Mouse (Mus musculus): ENCODE data around the gene Supt5. TPM values are rescaled to one million over a fixed set of nuclear protein-coding genes. Genes with fewer than 3 reads are reported as not detected.
A peak's percentile ranks its signal among the peaks of the same experiment; 100 is the strongest.

Gene Supt5
- total and polyA plus RNA-seq, 3 experiments, result 35.5 to 111 (median 67.3) TPM

DNA sequence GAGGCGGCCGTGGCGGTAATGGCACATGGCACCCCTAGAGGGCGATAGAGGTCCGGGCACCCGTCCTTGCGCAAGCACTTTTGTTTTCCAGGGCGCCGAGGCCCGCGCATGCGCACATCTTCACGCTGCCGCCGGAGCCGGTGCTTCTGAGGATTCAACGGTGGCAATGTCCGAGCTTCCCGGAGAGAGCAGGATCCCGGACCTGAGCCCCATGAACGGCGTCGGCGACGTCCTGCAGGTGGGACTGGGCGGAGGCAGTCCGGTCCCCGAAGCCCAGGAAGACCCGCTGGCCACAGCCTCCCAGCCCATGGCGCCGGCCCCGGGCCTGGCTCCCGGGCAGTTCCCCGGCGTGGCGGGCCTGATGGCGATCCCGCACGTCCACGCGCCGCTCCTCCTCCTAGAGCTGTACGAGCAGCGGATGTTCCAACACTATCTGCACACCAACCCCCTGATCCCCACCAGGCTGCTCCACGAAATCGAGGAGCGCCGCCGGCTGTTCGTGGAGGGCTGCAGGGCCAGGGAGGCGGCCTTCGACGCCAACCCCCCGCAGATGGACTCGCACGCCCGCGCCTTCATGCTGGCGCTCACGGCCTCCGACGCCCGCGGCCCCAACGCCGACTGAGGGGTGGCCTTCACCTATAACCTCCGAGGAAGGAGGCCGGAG lies 60.8 kb downstream of the Supt5 start, which contains the start of gene Eid2b:
Gene Eid2b, plus strand, starts transcription at position 125 of the 664 bp plus-strand sequence.
- Histone ChIP-seq H3K9ac (ENCODE audit: insufficient read depth, low read depth) (peak within 1 kb of the TSS; percentile 74), H3K4me2 (ENCODE audit: insufficient read depth, low read depth, poor library complexity, severe bottlenecking) (peak within 1 kb of the TSS; percentile 47), H3K4me1 (ENCODE audit: control insufficient read depth in 1 of 2, insufficient read depth in 2 of 2) (peaks cover 0 to 2% of the 10 kb centered on the region in 2 experiments; a peak in 1 of 4 replicates), H3K27me3 (replicated peaks) (peaks cover 29% of the 10 kb centered on the region), H3K27ac (ENCODE audit: insufficient read depth, low read depth) (no peak within 1 kb of the TSS), H3K4me3 (replicated peaks in 1 of 3; ENCODE audit: low read depth in 2 of 3, low read length in 2 of 3, poor library complexity in 1 of 3) (peak within 1 kb of the TSS; percentile 51 to 77 (median 74)), H3K9me3 (replicated peaks; ENCODE audit: low read length) (peaks cover 4% of the 10 kb centered on the region), H3K79me2 (replicated peaks; ENCODE audit: control insufficient read depth, extremely low read depth, insufficient read depth, poor library complexity, severe bottlenecking) (no peaks in the 10 kb centered on the region), H3K36me3 (replicated peaks in 1 of 2; ENCODE audit: control insufficient read depth in 1 of 2, insufficient read depth in 1 of 2, low read length in 1 of 2) (no peaks in the 10 kb centered on the region)
- in situ Hi-C loops (cut with MboI; ENCODE audit: low pct_ligation_motif_present, low pct_unique_long_range_greater_than_20kb, low sequenced_read_pairs), result no loop called here
- dilution Hi-C loops (cut with MboI; ENCODE audit: extremely low pct_ligation_motif_present, extremely low pct_unique_long_range_greater_than_20kb, low sequenced_read_pairs), result no loop called here
- TF ChIP-seq RCOR1 (conservative IDR thresholded peaks at IDR 0.05; ENCODE audit: low read depth, low read length) (no peak), ZNF384 (IDR thresholded peaks at IDR 0.05; ENCODE audit: low read depth, low read length) (no peak), SIN3A (IDR thresholded peaks at IDR 0.05; ENCODE audit: low read length) (0 out of 2 replicates have a peak, but pooled peaks have one; percentile 25), POLR2A (IDR thresholded peaks at IDR 0.05; ENCODE audit: low read depth, low read length) (peak; percentile 74), MYC (IDR thresholded peaks at IDR 0.05; ENCODE audit: low read depth, low read length) (peak; percentile 35; the same call in 1 of the 2 replicates), ELF1 (IDR thresholded peaks at IDR 0.05; ENCODE audit: low read depth, low read length) (peak; percentile 41), UBTF (IDR thresholded peaks at IDR 0.05; ENCODE audit: low read depth, low read length) (0 out of 2 replicates have a peak, but pooled peaks have one; percentile 65), ETS1 (conservative IDR thresholded peaks at IDR 0.05; ENCODE audit: low read depth, low read length) (no peak), MEF2A (IDR thresholded peaks at IDR 0.05; ENCODE audit: borderline replicate concordance, low read depth, low read length) (peak; percentile 17; the same call in 1 of the 2 replicates), CTCF (conservative IDR thresholded peaks at IDR 0.05 in 1 of 2, IDR thresholded peaks at IDR 0.05 in 1 of 2; ENCODE audit: low read depth in 2 of 2, low read length in 2 of 2) (peak; percentile 33 to 92; a peak in 3 of 4 replicates), JUN (IDR thresholded peaks at IDR 0.05; ENCODE audit: insufficient read depth, low read depth, low read length) (no peak), RAD21 (IDR thresholded peaks at IDR 0.05; ENCODE audit: low read depth, low read length) (peak; percentile 79), E2F4 (IDR thresholded peaks at IDR 0.05; ENCODE audit: insufficient replicate concordance, low read depth, low read length) (no peak), JUND (conservative IDR thresholded peaks at IDR 0.05; ENCODE audit: low read depth, low read length) (no peak), USF2 (conservative IDR thresholded peaks at IDR 0.05; ENCODE audit: low read depth, low read length) (no peak), IRF4 (IDR thresholded peaks at IDR 0.05; ENCODE audit: low read depth, low read length) (0 out of 2 replicates have a peak, but pooled peaks have one; percentile 42), ZMIZ1 (IDR thresholded peaks at IDR 0.05; ENCODE audit: low read depth, low read length) (no peak), TBP (conservative IDR thresholded peaks at IDR 0.05; ENCODE audit: low read depth, low read length) (no peak), ZC3H11A (IDR thresholded peaks at IDR 0.05; ENCODE audit: low read depth, low read length) (peak; percentile 28; the same call in 1 of the 2 replicates), TCF12 (IDR thresholded peaks at IDR 0.05; ENCODE audit: low read depth, low read length) (no peak), POLR2AphosphoS2 (IDR thresholded peaks at IDR 0.05; ENCODE audit: low read depth, low read length) (no peak), NELFE (IDR thresholded peaks at IDR 0.05; ENCODE audit: low read depth, low read length) (peak; percentile 84), GABPA (IDR thresholded peaks at IDR 0.05; ENCODE audit: insufficient replicate concordance, low read depth, low read length) (no peak), NRF1 (IDR thresholded peaks at IDR 0.05; ENCODE audit: low read depth, low read length) (peak; percentile 95), USF1 (IDR thresholded peaks at IDR 0.05; ENCODE audit: low read depth, low read length) (no peak), HCFC1 (IDR thresholded peaks at IDR 0.05; ENCODE audit: low read depth, low read length) (peak; percentile 48; the same call in 1 of the 2 replicates), ZKSCAN1 (IDR thresholded peaks at IDR 0.05; ENCODE audit: borderline replicate concordance, low read depth, low read length) (no peak), PAX5 (IDR thresholded peaks at IDR 0.05; ENCODE audit: low read length) (no peak), SMC3 (IDR thresholded peaks at IDR 0.05; ENCODE audit: low read depth, low read length) (peak; percentile 71), CHD1 (IDR thresholded peaks at IDR 0.05; ENCODE audit: low read depth, low read length) (no peak), MAFK (IDR thresholded peaks at IDR 0.05; ENCODE audit: insufficient replicate concordance, low read length) (no peak), MAX (IDR thresholded peaks at IDR 0.05; ENCODE audit: low read length) (peak; percentile 81), CHD2 (IDR thresholded peaks at IDR 0.05; ENCODE audit: low read length) (no peak), BHLHE40 (IDR thresholded peaks at IDR 0.05; ENCODE audit: low read depth, low read length) (no peak), MXI1 (IDR thresholded peaks at IDR 0.05; ENCODE audit: low read depth, low read length) (0 out of 2 replicates have a peak, but pooled peaks have one; percentile 27), MAZ (IDR thresholded peaks at IDR 0.05; ENCODE audit: low read depth, low read length) (no peak; the same call in 1 of the 2 replicates), KAT2A (IDR thresholded peaks at IDR 0.05; ENCODE audit: insufficient replicate concordance, low read length) (no peak)
- DNase-seq (ENCODE audit: extremely low read depth), result peak; percentile 90
